Mouse (Mus musculus) liver, embryonic 14.5 days (tissue): Measurements from ENCODE around the gene Cmc2. TPM values are rescaled to one million over a fixed set of nuclear protein-coding genes. Genes with fewer than 3 reads are reported as not detected.

ENCODE experiments used
- ATAC-seq: fragments of 200-750 bp; cut with Nextera tagmentation; 2 replicates; pipeline ENCODE4 v1.8.0; 2017; ENCODE audit warnings: moderate number of reproducible peaks, mild to moderate bottlenecking, moderate library complexity; ENCODE audit not compliant: insufficient read depth
- DNase-seq, 3 experiments: peaks; one replicate each; pipeline ENCODE4 v3.0.0-alpha.2; 2012 to 2013; ENCODE audit warnings: low read depth in 3 of 3, low spot score in 3 of 3
- H3K27ac ChIP-seq: fragments of 300-500 bp; sonication (generic); 2 replicates; pipeline ENCODE4 v1.5.1; 2014; ENCODE audit warnings: moderate library complexity, mild to moderate bottlenecking, control low read depth, inconsistent platforms
- H3K27me3 ChIP-seq: fragments of 300-500 bp; sonication (generic); 2 replicates; pipeline ENCODE4 v1.6.1; 2014; ENCODE audit warnings: mild to moderate bottlenecking, low read length, moderate library complexity; ENCODE audit not compliant: control insufficient read depth, insufficient read depth
- H3K36me3 ChIP-seq: fragments of 300-500 bp; sonication (generic); replicated peaks from 2 replicates; pipeline ENCODE4 v1.6.1; 2014; ENCODE audit warnings: low read depth; ENCODE audit not compliant: control insufficient read depth, insufficient read depth
- H3K4me1 ChIP-seq, 2 experiments: fragments of 200-500 bp in 1 of 2; fragments of 300-500 bp in 1 of 2; sonication (generic) in 1 of 2; replicated peaks; 2 replicates each; pipeline ENCODE4 v1.6.1; 2012 to 2014; ENCODE audit warnings: antibody characterized with exemption in 1 of 2, inconsistent platforms in 1 of 2, low read length in 1 of 2; ENCODE audit not compliant: control insufficient read depth in 2 of 2, insufficient read depth in 2 of 2
- H3K4me2 ChIP-seq: fragments of 300-500 bp; sonication (generic); 2 replicates; pipeline ENCODE4 v1.6.1; 2014; ENCODE audit warnings: low read depth, mild to moderate bottlenecking, control low read depth, moderate library complexity
- H3K4me3 ChIP-seq, 2 experiments: fragments of 200-500 bp in 1 of 2; fragments of 300-500 bp in 1 of 2; sonication (generic) in 1 of 2; 2 replicates each; pipeline ENCODE4 v1.5.1; 2012 to 2014; ENCODE audit warnings: low read depth in 2 of 2, low read length in 2 of 2, mild to moderate bottlenecking in 2 of 2, control low read depth in 1 of 2, inconsistent platforms in 1 of 2, moderate library complexity in 1 of 2; ENCODE audit not compliant: insufficient read depth in 1 of 2
- H3K9ac ChIP-seq: fragments of 300-500 bp; sonication (generic); replicated peaks from 2 replicates; pipeline ENCODE4 v1.6.1; 2014; ENCODE audit warnings: mild to moderate bottlenecking, control low read depth, moderate library complexity
- H3K9me3 ChIP-seq: fragments of 300-500 bp; sonication (generic); 2 replicates; pipeline ENCODE4 v1.6.1; 2016; ENCODE audit warnings: low read length, mixed read lengths; ENCODE audit not compliant: control insufficient read depth
- CTCF ChIP-seq: IDR thresholded peaks from 2 replicates; pipeline ENCODE4 v1.5.1; 2016; ENCODE audit warnings: antibody characterized with exemption, low read depth, control low read depth
- EP300 ChIP-seq: IDR thresholded peaks from 2 replicates; pipeline ENCODE4 v1.6.1; 2016; ENCODE audit warnings: antibody characterized with exemption, low read depth
- WGBS: fragments of 180-500 bp; shearing (Covaris S2); extraction: QIAGEN DNeasy Blood & Tissue Kit; methylation state at CpG from one replicate; pipeline ENCODE4 v1.1.7; 2014; ENCODE audit not compliant: insufficient replicate concordance; 5-methylcytosine and 5-hydroxymethylcytosine counted together
- polyA plus RNA-seq, 2 experiments: library from polyadenylated mRNA; depleted of rRNA in 1 of 2; stranded (reverse) in 1 of 2; unstranded in 1 of 2; fragments of >200 nt; fragmentation: Nextera tagmentation in 1 of 2; extraction: Ambion mirVana in 1 of 2; gene quantifications; 2 replicates each; pipeline versions ENCODE4 v1.2.1 to v1.2.3; 2012 to 2014

The Cmc2 gene
- polyA plus RNA-seq, 2 experiments, result 20.6 to 87.6 TPM

DNA sequence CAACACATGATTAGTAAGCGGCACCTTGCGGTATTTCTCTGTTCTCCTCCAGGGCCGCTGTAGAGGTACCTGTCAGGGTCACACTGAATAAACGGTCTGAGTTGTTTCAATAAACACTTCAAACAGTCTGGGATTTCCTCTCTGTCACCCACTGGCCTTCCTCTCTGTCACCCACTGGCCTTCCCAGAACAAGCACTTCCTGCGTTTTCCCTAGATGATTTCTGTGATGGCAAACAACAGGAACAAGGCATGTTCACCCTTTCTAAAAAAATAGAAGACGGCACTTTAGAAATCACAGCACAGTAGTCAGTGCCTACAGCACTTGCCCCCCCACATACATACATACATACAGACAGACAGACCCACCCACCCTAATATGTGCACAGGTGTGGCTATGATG lies 25.7 kb downstream of the Cmc2 start:
- Histone ChIP-seq H3K4me2 (no peak overlapping the region), H3K9ac (no peak overlapping the region), H3K4me3 (no peak overlapping the region), H3K27me3 (no peaks in the 10 kb centered on the region), H3K27ac (no peak overlapping the region), H3K4me1 (no peaks in the 10 kb centered on the region), H3K36me3 (no peaks in the 10 kb centered on the region; the same call in 1 of the 2 replicates), H3K9me3 (no peaks in the 10 kb centered on the region)
- DNase-seq (no peak), ATAC-seq (no peak)
- TF ChIP-seq CTCF, result no peak
- no peak for TF ChIP-seq EP300
- 92% methylated on average over 6 of the region's 6 CpGs for WGBS

- H3K9ac ChIP-seq, result no peak overlapping the region
- WGBS, result 56% methylated on average over 11 of the region's 11 CpGs
- no peak overlapping the region for H3K27ac ChIP-seq
- TF ChIP-seq EP300 (no peak), CTCF (no peak)
- DNase-seq, result no peak
- no peaks in the 10 kb centered on the region; the same call in 1 of the 2 replicates for H3K36me3 ChIP-seq
- no peak overlapping the region for H3K4me2 ChIP-seq
- H3K4me3 ChIP-seq, result no peak overlapping the region
- H3K27me3 ChIP-seq, result no peaks in the 10 kb centered on the region
- H3K9me3 ChIP-seq, result no peaks in the 10 kb centered on the region
- no peak for ATAC-seq
- H3K4me1 ChIP-seq, result no peaks in the 10 kb centered on the region
Observed at GRCm38 (mm10) chr8:116893938-116894337, 27.3 kb downstream of the Cmc2 start.

DNA sequence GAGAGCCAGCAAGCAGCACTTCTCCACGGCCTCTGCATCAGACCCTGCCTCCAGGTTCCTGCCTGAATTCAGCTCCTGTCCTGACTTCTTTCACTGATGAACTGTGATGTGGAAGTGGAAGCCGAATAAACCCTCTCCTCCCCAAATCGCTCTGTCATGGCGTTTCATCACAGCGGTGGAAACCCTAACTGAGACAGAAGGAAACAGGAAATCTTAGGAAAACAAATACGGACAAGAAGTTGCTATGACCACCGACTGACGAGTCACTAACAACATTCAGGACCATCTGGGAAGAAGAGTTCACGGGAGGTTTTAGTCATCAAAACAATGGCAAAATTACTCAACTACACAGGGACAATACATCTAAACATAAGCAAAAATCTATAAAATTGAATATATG lies 28.6 kb downstream of the Cmc2 start:
- WGBS, result 62% methylated on average over 9 of the region's 9 CpGs
- Histone ChIP-seq H3K27me3 (no peaks in the 10 kb centered on the region), H3K9ac (no peak overlapping the region), H3K4me2 (no peak overlapping the region), H3K4me3 (no peak overlapping the region), H3K27ac (no peak overlapping the region), H3K4me1 (no peaks in the 10 kb centered on the region), H3K36me3 (peaks cover 8% of the 10 kb centered on the region; the same call in 1 of the 2 replicates), H3K9me3 (no peaks in the 10 kb centered on the region)
- DNase-seq (no peak), ATAC-seq (no peak)
- TF ChIP-seq CTCF (no peak), EP300 (no peak)

DNA sequence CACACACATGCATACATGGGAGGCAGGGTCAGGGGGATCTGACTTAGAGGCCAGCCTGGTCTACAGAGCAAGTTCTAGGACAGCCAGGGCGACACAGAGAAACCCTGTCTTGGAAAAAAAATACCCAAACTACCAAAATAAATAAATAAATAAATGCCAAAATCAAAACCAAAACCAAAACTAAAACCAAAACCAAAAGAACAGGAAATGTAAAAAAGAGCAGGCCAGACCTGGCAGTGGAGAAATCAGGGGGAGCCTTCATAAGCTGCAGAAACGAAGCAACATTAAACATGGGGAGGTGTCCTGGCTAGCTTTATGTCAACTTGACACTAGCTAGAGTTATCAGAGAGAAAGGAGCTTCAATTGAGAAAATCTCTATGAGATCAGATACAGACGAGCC lies 29.1 kb downstream of the Cmc2 start:
- TF ChIP-seq EP300 (no peak), CTCF (no peak)
- DNase-seq (no peak), ATAC-seq (no peak)
- no peak overlapping the region for H3K9ac ChIP-seq
- no peaks in the 10 kb centered on the region for H3K27me3 ChIP-seq
- H3K9me3 ChIP-seq, result no peaks in the 10 kb centered on the region
- peaks cover 8% of the 10 kb centered on the region; the same call in 1 of the 2 replicates for H3K36me3 ChIP-seq
- H3K4me2 ChIP-seq, result no peak overlapping the region
- no peak overlapping the region for H3K4me3 ChIP-seq
- no peaks in the 10 kb centered on the region for H3K4me1 ChIP-seq
- H3K27ac ChIP-seq, result no peak overlapping the region
- 73% methylated on average over 3 of the region's 3 CpGs for WGBS

DNA sequence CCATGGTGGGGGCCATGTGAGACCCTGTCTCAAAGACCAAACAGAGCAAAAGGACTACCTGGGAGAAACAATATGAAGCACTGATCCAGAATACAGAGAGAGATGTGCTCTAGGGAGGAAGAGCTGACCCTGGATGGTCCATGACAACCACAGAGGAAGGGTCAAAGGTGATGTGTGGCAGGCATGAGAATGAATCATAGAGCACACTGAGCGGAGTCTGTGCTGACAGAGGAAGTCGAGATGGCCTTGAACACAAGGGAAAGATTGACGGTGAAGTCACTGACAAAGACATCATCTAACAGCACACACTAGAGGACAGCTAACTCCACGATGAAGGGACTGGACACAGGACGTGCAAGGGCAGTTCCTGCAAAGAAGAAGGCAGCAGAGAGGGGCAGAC lies 29.8 kb downstream of the Cmc2 start:
- 73% methylated on average over 5 of the region's 5 CpGs for WGBS
- Histone ChIP-seq H3K36me3 (peaks cover 8% of the 10 kb centered on the region; the same call in 1 of the 2 replicates), H3K4me3 (no peak overlapping the region), H3K27ac (no peak overlapping the region), H3K4me1 (no peaks in the 10 kb centered on the region), H3K4me2 (no peak overlapping the region), H3K9ac (no peak overlapping the region), H3K9me3 (no peaks in the 10 kb centered on the region), H3K27me3 (no peaks in the 10 kb centered on the region)
- TF ChIP-seq CTCF, result no peak
- TF ChIP-seq EP300, result no peak
- DNase-seq, result no peak
- no peak for ATAC-seq
